Mouse (Mus musculus): ENCODE measurements around the gene Xpot. TPM values are rescaled to one million over a fixed set of nuclear protein-coding genes. Genes with fewer than 3 reads are reported as not detected.

The Xpot gene
- polyA plus RNA-seq, 1 experiment from 2014 or later, result 49.5 TPM

- Histone ChIP-seq H3K4me3 (ENCODE audit: low read depth, low read length) (peak within 1 kb of the TSS; percentile 81), H3K27me3 (ENCODE audit: control insufficient read depth, insufficient read depth, low read length) (no peaks in the 10 kb centered on the region), H3K9me3 (ENCODE audit: control insufficient read depth, low read length) (no peaks in the 10 kb centered on the region), H3K36me3 (ENCODE audit: control insufficient read depth, insufficient read depth, low read length) (peaks cover 3% of the 10 kb centered on the region; the same call in 1 of the 2 replicates), H3K4me1 (replicated peaks; ENCODE audit: control insufficient read depth, insufficient read depth, low read length) (0 out of 2 replicates have a peak, but pooled peaks cover 2% of the 10 kb centered on the region), H3K27ac (ENCODE audit: low read depth, low read length) (peak within 1 kb of the TSS; percentile 72; the same call in 1 of the 2 replicates), H3K4me2 (replicated peaks; ENCODE audit: low read depth, low read length) (peak within 1 kb of the TSS; percentile 80), H3K9ac (ENCODE audit: low read depth, low read length) (peak within 1 kb of the TSS; percentile 90)
- ATAC-seq (ENCODE audit: low FRiP score) (peak; percentile 99), DNase-seq (ENCODE audit: low spot score) (peak; percentile 93)
- under 1% methylated on average over 33 of the region's 58 CpGs for WGBS
These were observed 39.3 kb downstream of the Xpot start, which contains the start of gene Tbk1 for GRCm38 (mm10) chr10:121586675-121587370. TSS of gene Tbk1 (minus strand) at chr10:121586787.

GRCm38 (mm10) chr10:121585791-121586642 is 40.1 kb downstream of the Xpot start:
- H3K27ac ChIP-seq (ENCODE audit: low read depth, low read length), result peak overlapping the region; percentile 72; the same call in 1 of the 2 replicates

GRCm38 (mm10) chr10:121585056-121585790 is 40.9 kb downstream of the Xpot start:
- Histone ChIP-seq H3K4me2 (replicated peaks; ENCODE audit: low read depth, low read length) (peak overlapping the region; percentile 80), H3K9ac (ENCODE audit: low read depth, low read length) (peak overlapping the region; percentile 90; the same call in 1 of the 2 replicates), H3K4me1 (replicated peaks; ENCODE audit: control insufficient read depth, insufficient read depth, low read length) (0 out of 2 replicates have a peak, but pooled peaks cover 2% of the 10 kb centered on the region), H3K27me3 (ENCODE audit: control insufficient read depth, insufficient read depth, low read length) (no peaks in the 10 kb centered on the region), H3K27ac (ENCODE audit: low read depth, low read length) (no peak overlapping the region), H3K4me3 (ENCODE audit: low read depth, low read length) (peak overlapping the region; percentile 81), H3K9me3 (ENCODE audit: control insufficient read depth, low read length) (no peaks in the 10 kb centered on the region), H3K36me3 (ENCODE audit: control insufficient read depth, insufficient read depth, low read length) (peaks cover 7% of the 10 kb centered on the region; the same call in 1 of the 2 replicates)
- WGBS, result 94% methylated on average over 20 of the region's 20 CpGs
- ATAC-seq (ENCODE audit: low FRiP score) (no peak), DNase-seq (ENCODE audit: low spot score) (no peak)

More at GRCm38 (mm10) chr10:121585791-121586642, 40.1 kb downstream of the Xpot start:
- Histone ChIP-seq H3K36me3 (ENCODE audit: control insufficient read depth, insufficient read depth, low read length) (0 out of 2 replicates have a peak, but pooled peaks cover 3% of the 10 kb centered on the region), H3K4me3 (ENCODE audit: low read depth, low read length) (peak overlapping the region; percentile 81), H3K4me1 (replicated peaks; ENCODE audit: control insufficient read depth, insufficient read depth, low read length) (0 out of 2 replicates have a peak, but pooled peaks cover 2% of the 10 kb centered on the region), H3K9ac (ENCODE audit: low read depth, low read length) (peak overlapping the region; percentile 90), H3K4me2 (replicated peaks; ENCODE audit: low read depth, low read length) (peak overlapping the region; percentile 80), H3K9me3 (ENCODE audit: control insufficient read depth, low read length) (no peaks in the 10 kb centered on the region), H3K27me3 (ENCODE audit: control insufficient read depth, insufficient read depth, low read length) (no peaks in the 10 kb centered on the region)
- WGBS, result 6% methylated on average over 31 of the region's 48 CpGs
- ATAC-seq (ENCODE audit: low FRiP score) (peak; percentile 84), DNase-seq (ENCODE audit: low spot score) (peak; percentile 50)

GRCm38 (mm10) chr10:121584033-121584432 is 42.1 kb downstream of the Xpot start:
- DNase-seq (ENCODE audit: low spot score), result no peak
- H3K36me3 ChIP-seq (ENCODE audit: control insufficient read depth, insufficient read depth, low read length), result peaks cover 8% of the 10 kb centered on the region; the same call in 1 of the 2 replicates
- no peak for ATAC-seq (ENCODE audit: low FRiP score)
- no peaks in the 10 kb centered on the region for H3K27me3 ChIP-seq (ENCODE audit: control insufficient read depth, insufficient read depth, low read length)
- H3K9ac ChIP-seq (ENCODE audit: low read depth, low read length), result no peak overlapping the region
- 97% methylated on average over 10 of the region's 10 CpGs for WGBS
- no peak overlapping the region for H3K27ac ChIP-seq (ENCODE audit: low read depth, low read length)
- H3K4me3 ChIP-seq (ENCODE audit: low read depth, low read length), result no peak overlapping the region
- H3K4me2 ChIP-seq (replicated peaks; ENCODE audit: low read depth, low read length), result no peak overlapping the region
- no peaks in the 10 kb centered on the region for H3K9me3 ChIP-seq (ENCODE audit: control insufficient read depth, low read length)
- H3K4me1 ChIP-seq (replicated peaks; ENCODE audit: control insufficient read depth, insufficient read depth, low read length), result 0 out of 2 replicates have a peak, but pooled peaks cover 2% of the 10 kb centered on the region

GRCm38 (mm10) chr10:121583016-121583415 is 43.1 kb downstream of the Xpot start:
- H3K36me3 ChIP-seq (ENCODE audit: control insufficient read depth, insufficient read depth, low read length), result peaks cover 8% of the 10 kb centered on the region; the same call in 1 of the 2 replicates
- H3K9me3 ChIP-seq (ENCODE audit: control insufficient read depth, low read length), result no peaks in the 10 kb centered on the region
- H3K4me1 ChIP-seq (replicated peaks; ENCODE audit: control insufficient read depth, insufficient read depth, low read length), result 0 out of 2 replicates have a peak, but pooled peaks cover 2% of the 10 kb centered on the region
- ATAC-seq (ENCODE audit: low FRiP score) (no peak), DNase-seq (ENCODE audit: low spot score) (no peak)
- H3K27me3 ChIP-seq (ENCODE audit: control insufficient read depth, insufficient read depth, low read length), result no peaks in the 10 kb centered on the region
- 93% methylated on average over 12 of the region's 12 CpGs for WGBS
- no peak overlapping the region for H3K4me2 ChIP-seq (replicated peaks; ENCODE audit: low read depth, low read length)
- no peak overlapping the region for H3K4me3 ChIP-seq (ENCODE audit: low read depth, low read length)
- no peak overlapping the region for H3K9ac ChIP-seq (ENCODE audit: low read depth, low read length)
- H3K27ac ChIP-seq (ENCODE audit: low read depth, low read length), result no peak overlapping the region

GRCm38 (mm10) chr10:121582287-121582686 is 43.8 kb downstream of the Xpot start:
- Histone ChIP-seq H3K9me3 (ENCODE audit: control insufficient read depth, low read length) (no peaks in the 10 kb centered on the region), H3K4me2 (replicated peaks; ENCODE audit: low read depth, low read length) (no peak overlapping the region), H3K4me1 (replicated peaks; ENCODE audit: control insufficient read depth, insufficient read depth, low read length) (0 out of 2 replicates have a peak, but pooled peaks cover 2% of the 10 kb centered on the region), H3K9ac (ENCODE audit: low read depth, low read length) (no peak overlapping the region), H3K27ac (ENCODE audit: low read depth, low read length) (no peak overlapping the region), H3K4me3 (ENCODE audit: low read depth, low read length) (no peak overlapping the region; the same call in 1 of the 2 replicates), H3K36me3 (ENCODE audit: control insufficient read depth, insufficient read depth, low read length) (peaks cover 8% of the 10 kb centered on the region; the same call in 1 of the 2 replicates), H3K27me3 (ENCODE audit: control insufficient read depth, insufficient read depth, low read length) (no peaks in the 10 kb centered on the region)
- no peak for DNase-seq (ENCODE audit: low spot score)
- no peak for ATAC-seq (ENCODE audit: low FRiP score)
- 94% methylated on average over 8 of the region's 8 CpGs for WGBS

- WGBS, result 75% methylated on average over 6 of the region's 6 CpGs
- ATAC-seq (ENCODE audit: low FRiP score), result no peak
- Histone ChIP-seq H3K4me2 (replicated peaks; ENCODE audit: low read depth, low read length) (no peak overlapping the region), H3K4me1 (replicated peaks; ENCODE audit: control insufficient read depth, insufficient read depth, low read length) (0 out of 2 replicates have a peak, but pooled peaks cover 2% of the 10 kb centered on the region), H3K27me3 (ENCODE audit: control insufficient read depth, insufficient read depth, low read length) (no peaks in the 10 kb centered on the region), H3K9ac (ENCODE audit: low read depth, low read length) (no peak overlapping the region), H3K27ac (ENCODE audit: low read depth, low read length) (no peak overlapping the region), H3K9me3 (ENCODE audit: control insufficient read depth, low read length) (no peaks in the 10 kb centered on the region), H3K36me3 (ENCODE audit: control insufficient read depth, insufficient read depth, low read length) (peaks cover 8% of the 10 kb centered on the region; the same call in 1 of the 2 replicates), H3K4me3 (ENCODE audit: low read depth, low read length) (no peak overlapping the region)
- DNase-seq (ENCODE audit: low spot score), result no peak
These were observed 44.7 kb downstream of the Xpot start for GRCm38 (mm10) chr10:121581405-121581804.

- H3K36me3 ChIP-seq (ENCODE audit: control insufficient read depth, insufficient read depth, low read length), result peaks cover 8% of the 10 kb centered on the region; the same call in 1 of the 2 replicates
These were observed 45.8 kb downstream of the Xpot start for GRCm38 (mm10) chr10:121580381-121580780.

More at GRCm38 (mm10) chr10:121580381-121580780, 45.8 kb downstream of the Xpot start:
- no peak overlapping the region for H3K27ac ChIP-seq (ENCODE audit: low read depth, low read length)
- no peaks in the 10 kb centered on the region for H3K27me3 ChIP-seq (ENCODE audit: control insufficient read depth, insufficient read depth, low read length)
- ATAC-seq (ENCODE audit: low FRiP score) (no peak), DNase-seq (ENCODE audit: low spot score) (no peak)
- H3K4me3 ChIP-seq (ENCODE audit: low read depth, low read length), result no peak overlapping the region
- WGBS, result 97% methylated on average over 5 of the region's 5 CpGs
- no peak overlapping the region for H3K4me2 ChIP-seq (replicated peaks; ENCODE audit: low read depth, low read length)
- H3K4me1 ChIP-seq (replicated peaks; ENCODE audit: control insufficient read depth, insufficient read depth, low read length), result 0 out of 2 replicates have a peak, but pooled peaks cover 2% of the 10 kb centered on the region
- H3K9me3 ChIP-seq (ENCODE audit: control insufficient read depth, low read length), result no peaks in the 10 kb centered on the region
- no peak overlapping the region for H3K9ac ChIP-seq (ENCODE audit: low read depth, low read length)
